Mouse (Mus musculus): Measurements from ENCODE around the gene Scamp2. TPM values are rescaled to one million over a fixed set of nuclear protein-coding genes. Genes with fewer than 3 reads are reported as not detected.
A peak's percentile ranks its signal among the peaks of the same experiment; 100 is the strongest.

Gene Scamp2
- total RNA-seq, 2 experiments from 2014 or later: 39.6 to 46.4 TPM

GRCm38 (mm10) chr9:57536362-57536761 is 24.4 kb upstream of the Scamp2 start:
- TF ChIP-seq CTCF (IDR thresholded peaks at IDR 0.05): no peak
- Histone ChIP-seq H3K4me3 (peak overlapping the region; percentile 97), H3K27ac (peak overlapping the region; percentile 93; the same call in 1 of the 2 replicates)
- intact Hi-C loops (cut with DNase I): loop anchor here (5.0 kb wide), 1 partner anchor 121 kb away; no protein-coding TSS in a partner anchor
- no peak for DNase-seq

DNA sequence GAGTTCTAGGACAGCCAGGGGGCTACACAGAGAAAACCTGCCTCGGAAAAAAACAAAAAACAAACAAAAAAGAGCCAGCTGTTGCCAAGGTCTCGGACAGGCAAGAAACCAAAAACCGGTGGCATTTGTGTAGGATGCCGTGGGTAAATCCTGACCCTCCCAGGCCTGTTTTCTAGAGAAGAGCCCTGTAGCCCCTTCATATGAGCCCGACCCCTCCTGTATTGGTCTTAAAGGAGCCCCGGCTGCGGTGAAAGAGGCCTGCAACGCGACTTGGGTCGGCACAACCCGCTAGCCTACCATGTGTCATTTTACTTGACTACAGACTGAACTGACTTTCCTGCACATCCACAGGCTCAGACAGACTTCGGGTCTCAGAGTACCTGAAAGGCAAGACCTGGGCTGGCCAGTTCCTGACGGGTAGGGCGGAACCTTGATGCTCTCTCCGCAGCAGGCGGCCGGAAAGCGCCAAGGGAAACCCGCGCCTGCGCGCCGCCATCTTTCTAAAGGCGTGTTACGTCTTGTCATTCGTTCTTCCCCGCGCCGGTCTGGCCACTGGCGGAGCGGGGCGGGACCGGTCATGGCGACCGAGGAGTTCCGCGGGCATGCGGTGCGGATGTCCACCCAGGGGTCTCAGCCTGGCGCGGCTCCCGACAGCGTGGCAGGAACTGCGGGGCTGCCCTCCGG is 23.6 kb upstream of the Scamp2 start, which contains the start of gene Fam219b:
Gene Fam219b, plus strand, starts transcription at position 485 of the 684 bp plus-strand sequence.
- no peak for TF ChIP-seq CTCF (IDR thresholded peaks at IDR 0.05)
- DNase-seq: peak; percentile 94
- intact Hi-C loops (cut with DNase I): loop anchor here (5.0 kb wide), 1 partner anchor 120 kb away; no protein-coding TSS in a partner anchor

DNA sequence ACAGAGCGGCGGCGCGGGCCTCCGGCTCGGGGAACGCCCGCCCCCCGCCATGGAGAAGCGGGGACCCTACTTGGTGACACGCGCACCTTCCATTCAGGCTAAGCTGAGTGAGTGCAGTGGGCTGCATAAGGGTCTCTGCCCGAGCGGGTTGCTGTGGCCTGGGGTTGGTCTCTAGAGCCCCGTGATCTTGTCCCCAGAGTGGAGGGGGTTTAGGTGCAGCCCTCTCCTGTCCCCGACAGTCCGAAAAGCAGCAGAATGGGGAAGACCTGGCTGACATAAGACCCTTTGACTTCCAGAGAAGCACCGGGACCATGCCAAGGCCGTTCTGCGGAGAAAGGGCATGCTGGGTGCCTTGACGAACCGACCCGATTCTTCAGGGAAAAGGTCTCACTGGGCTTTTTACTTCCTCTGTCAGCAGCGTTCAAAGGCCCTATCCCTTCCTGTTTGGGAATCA is 23.0 kb upstream of the Scamp2 start:
- H3K27ac ChIP-seq: peak overlapping the region; percentile 93
- TF ChIP-seq CTCF (IDR thresholded peaks at IDR 0.05): no peak
- H3K4me3 ChIP-seq: peak overlapping the region; percentile 97
- intact Hi-C loops (cut with DNase I): loop anchor here (5.0 kb wide), 1 partner anchor 120 kb away; no protein-coding TSS in a partner anchor
- DNase-seq: peak; percentile 54

More for the DNA sequence above, 23.6 kb upstream of the Scamp2 start, which contains the start of gene Fam219b:
- Histone ChIP-seq H3K27ac (peak within 1 kb of the TSS; percentile 93), H3K4me3 (peak within 1 kb of the TSS; percentile 97)

DNA sequence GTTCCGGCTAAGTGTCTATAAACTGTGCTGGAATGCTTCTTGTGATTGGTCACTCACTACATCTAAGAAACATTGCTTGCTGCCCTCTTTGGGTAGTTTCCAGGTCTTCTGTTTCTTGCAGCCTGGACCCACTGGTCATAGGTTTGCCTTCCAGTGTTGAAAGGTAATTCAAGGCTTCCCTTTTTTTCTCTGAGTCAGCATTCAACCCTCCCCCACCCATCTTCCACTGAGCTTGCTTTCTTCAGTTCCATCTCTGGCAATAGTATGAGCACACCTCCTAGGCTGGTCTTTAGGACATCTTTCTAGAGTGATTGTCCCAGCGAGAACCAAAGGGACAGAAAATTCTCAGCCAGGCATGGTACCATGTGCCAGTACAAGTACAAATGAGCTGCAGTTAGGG is 21.2 kb upstream of the Scamp2 start:
- intact Hi-C loops (cut with DNase I): loop anchor here (5.0 kb wide), 1 partner anchor 118 kb away; no protein-coding TSS in a partner anchor
- Histone ChIP-seq H3K27ac (no peak overlapping the region), H3K4me3 (no peak overlapping the region)
- no peak for TF ChIP-seq CTCF (IDR thresholded peaks at IDR 0.05)
- no peak for DNase-seq

- intact Hi-C loops (cut with DNase I): loop anchor here (5.0 kb wide), 2 partner anchors 106 to 216 kb away; no protein-coding TSS in a partner anchor
- peak; percentile 89 for TF ChIP-seq CTCF (IDR thresholded peaks at IDR 0.05)
- Histone ChIP-seq H3K4me3 (no peak overlapping the region), H3K27ac (peak overlapping the region; percentile 40; the same call in 1 of the 2 replicates)
- DNase-seq: peak; percentile 44
Observed at GRCm38 (mm10) chr9:57541312-57541711, 19.4 kb upstream of the Scamp2 start.

DNA sequence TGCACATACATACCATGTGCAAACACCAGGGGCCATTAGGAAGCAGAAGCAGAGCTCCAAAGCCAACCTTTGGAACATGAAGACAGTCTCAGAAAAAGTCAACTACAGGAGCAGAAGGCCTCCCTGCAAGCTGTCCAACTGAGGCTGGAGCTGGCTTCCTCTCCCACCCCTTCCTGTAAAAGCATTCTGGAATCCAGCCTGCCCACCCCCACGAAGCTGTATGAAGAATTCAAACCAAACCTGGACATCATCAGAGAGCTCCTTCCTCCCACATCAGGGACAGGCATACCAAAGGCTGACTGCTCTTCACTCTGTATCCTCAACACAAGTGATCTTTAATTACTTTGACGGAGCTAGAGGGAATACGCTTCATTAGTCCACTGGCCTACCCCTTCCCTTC is 16.8 kb upstream of the Scamp2 start:
- no peak overlapping the region for H3K27ac ChIP-seq
- no peak for DNase-seq
- intact Hi-C loops (cut with DNase I): loop anchor here (5.0 kb wide), 2 partner anchors 103 to 213 kb away; no protein-coding TSS in a partner anchor
- TF ChIP-seq CTCF (IDR thresholded peaks at IDR 0.05): no peak
- H3K4me3 ChIP-seq: no peak overlapping the region

GRCm38 (mm10) chr9:57547287-57547686 is 13.5 kb upstream of the Scamp2 start:
- no peak for TF ChIP-seq CTCF (IDR thresholded peaks at IDR 0.05)
- peak; percentile 84 for DNase-seq
- H3K27ac ChIP-seq: peak overlapping the region; percentile 91

GRCm38 (mm10) chr9:57547869-57548268 is 12.9 kb upstream of the Scamp2 start:
- intact Hi-C loops (cut with DNase I): loop anchor here (2.0 kb wide), 2 partner anchors 15 to 41 kb away; partner anchors contain the start of gene Ulk3
- no peak for DNase-seq
- peak overlapping the region; percentile 41 for H3K4me3 ChIP-seq
- TF ChIP-seq CTCF (IDR thresholded peaks at IDR 0.05): no peak
- peak overlapping the region; percentile 91 for H3K27ac ChIP-seq

More at GRCm38 (mm10) chr9:57547287-57547686, 13.5 kb upstream of the Scamp2 start:
- H3K4me3 ChIP-seq: peak overlapping the region; percentile 41
- intact Hi-C loops (cut with DNase I): loop anchor here (2.0 kb wide), 1 partner anchor 42 kb away; the partner anchor contains the start of gene Ulk3

DNA sequence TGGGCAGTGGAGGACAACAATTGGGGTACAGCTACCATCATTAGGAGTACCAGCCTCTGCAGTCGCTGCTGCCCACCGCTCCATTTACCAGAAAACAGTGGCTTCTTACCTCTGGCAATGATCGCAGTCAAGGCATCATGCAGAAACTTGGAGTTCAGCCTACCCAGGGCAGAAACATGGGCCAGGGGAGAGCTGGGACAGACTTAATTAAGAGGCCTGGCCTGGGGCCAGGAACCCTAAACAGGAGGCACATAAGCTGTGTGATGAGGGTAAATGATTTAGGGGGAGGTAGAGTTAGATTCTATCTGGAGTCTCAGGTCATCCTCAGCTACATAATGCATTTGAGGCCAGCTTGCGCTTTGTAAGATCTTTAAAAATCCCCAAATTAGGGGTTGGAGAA is 11.6 kb upstream of the Scamp2 start:
- Histone ChIP-seq H3K4me3 (peak overlapping the region; percentile 90), H3K27ac (peak overlapping the region; percentile 91)
- DNase-seq: no peak
- intact Hi-C loops (cut with DNase I): loop anchor here (2.0 kb wide), 1 partner anchor 14 kb away; no protein-coding TSS in a partner anchor
- no peak for TF ChIP-seq CTCF (IDR thresholded peaks at IDR 0.05)

DNA sequence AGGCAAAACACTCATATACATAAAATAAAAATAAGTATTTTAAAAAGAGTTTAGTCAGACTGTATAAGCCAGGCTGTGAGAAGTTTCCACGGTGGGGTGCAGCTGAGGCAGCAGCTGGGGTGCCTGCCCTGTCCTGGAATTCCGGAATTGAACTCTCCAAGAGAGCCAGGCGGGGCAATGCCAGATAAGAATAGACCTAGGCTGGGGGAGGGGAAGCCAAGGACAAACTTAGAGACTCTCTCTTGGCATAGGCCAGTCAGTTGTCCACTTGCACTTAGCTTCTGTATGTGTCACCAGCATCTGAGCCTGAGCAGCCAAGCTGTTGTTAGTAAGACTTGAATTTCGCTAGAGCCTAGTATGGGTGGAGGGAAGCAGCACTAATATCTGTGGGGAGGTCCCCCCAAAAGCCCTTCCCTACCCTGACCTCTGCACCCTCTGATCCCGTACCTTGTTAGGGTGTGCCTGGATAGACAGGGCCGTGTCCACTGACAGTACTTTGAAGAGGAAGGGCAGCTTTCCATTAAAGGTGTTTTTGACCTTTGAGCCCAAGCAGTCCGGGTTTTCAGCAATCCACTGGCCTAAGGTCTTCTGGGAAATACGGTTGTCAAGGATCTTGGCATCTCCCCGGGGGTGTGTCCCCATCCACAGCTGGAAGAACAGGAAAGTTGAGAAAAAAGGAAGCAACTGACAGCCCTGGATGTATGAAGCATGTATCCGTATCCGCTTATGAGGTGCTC is 10.4 kb upstream of the Scamp2 start:
- peak; percentile 82 for DNase-seq
- intact Hi-C loops (cut with DNase I): no loop called here
- peak overlapping the region; percentile 91 for H3K27ac ChIP-seq
- H3K4me3 ChIP-seq: peak overlapping the region; percentile 90
- TF ChIP-seq CTCF (IDR thresholded peaks at IDR 0.05): no peak

DNA sequence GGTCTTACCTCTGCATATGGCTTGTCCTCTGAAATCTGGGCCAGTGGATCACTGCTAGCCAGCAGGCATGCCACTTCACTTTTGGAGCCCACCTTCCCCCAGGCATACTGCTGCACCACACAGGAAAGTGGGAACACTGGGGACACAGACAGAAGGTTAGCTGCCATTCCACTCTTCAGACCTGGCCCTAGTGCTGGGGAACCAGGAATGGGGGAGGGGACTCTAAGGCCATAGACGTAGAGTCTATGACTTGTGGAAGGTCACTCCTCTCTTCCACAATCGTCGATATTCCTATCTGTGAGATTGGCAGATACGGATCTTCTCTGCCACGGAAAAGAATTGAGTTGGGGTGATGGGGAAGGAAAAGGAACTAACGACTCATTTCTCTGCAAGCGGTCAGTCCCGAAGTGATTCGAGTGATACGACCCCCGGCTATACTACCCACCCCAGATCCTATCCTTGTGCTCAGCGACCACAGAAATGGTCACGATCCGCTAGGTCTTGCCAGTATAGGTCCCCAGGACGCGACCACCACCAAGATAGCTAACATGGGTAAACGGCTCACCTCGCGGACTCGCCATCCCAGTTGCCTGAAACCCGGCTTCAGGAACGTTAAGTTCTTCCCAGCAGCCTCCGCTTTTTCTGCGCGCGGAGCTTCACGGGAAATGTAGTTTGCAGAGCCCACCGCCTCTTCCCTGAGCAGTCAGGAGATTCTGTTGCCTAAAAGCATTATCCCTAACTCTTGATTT is 8.4 kb upstream of the Scamp2 start, which contains the start of gene Mpi:
Gene Mpi, minus strand, starts transcription at position 625 of the 749 bp plus-strand sequence.
- no peak for TF ChIP-seq CTCF (IDR thresholded peaks at IDR 0.05)
- Histone ChIP-seq H3K4me3 (peak within 1 kb of the TSS; percentile 90), H3K27ac (peak within 1 kb of the TSS; percentile 91)
- DNase-seq: peak; percentile 81
- intact Hi-C loops (cut with DNase I): no loop called here

GRCm38 (mm10) chr9:57553119-57553518 is 7.6 kb upstream of the Scamp2 start:
- no peak for TF ChIP-seq CTCF (IDR thresholded peaks at IDR 0.05)
- peak; percentile 9 for DNase-seq
- Histone ChIP-seq H3K27ac (peak overlapping the region; percentile 91), H3K4me3 (no peak overlapping the region)
- intact Hi-C loops (cut with DNase I): no loop called here

Data from gastrocnemius, adult 2 months (tissue).